Mouse (Mus musculus): ENCODE measurements around the gene Tmco4. TPM values are rescaled to one million over a fixed set of nuclear protein-coding genes. Genes with fewer than 3 reads are reported as not detected.
A peak's percentile ranks its signal among the peaks of the same experiment; 100 is the strongest.

Tmco4 gene
- polyA plus RNA-seq, 1 experiment from 2014 or later, result 5.3 TPM

DNA sequence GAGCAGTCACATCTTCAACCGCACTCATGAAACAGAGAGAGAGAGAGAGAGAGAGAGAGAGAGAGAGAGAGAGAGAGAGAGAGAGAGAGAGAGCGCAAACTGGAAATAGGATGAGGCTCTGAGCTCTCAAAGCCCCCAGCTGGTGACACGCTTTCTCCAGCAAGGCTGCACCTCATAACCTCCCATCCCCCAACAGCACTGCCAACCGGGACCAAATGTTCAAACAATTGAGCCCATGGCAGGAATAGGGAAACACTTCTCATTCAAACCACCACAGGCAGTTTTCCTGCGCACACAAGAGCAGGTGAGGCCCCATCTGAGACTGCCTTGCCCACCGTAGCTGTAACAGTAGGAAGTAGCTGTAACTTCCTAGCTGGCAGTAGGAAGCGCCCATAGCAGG is 31.3 kb upstream of the Tmco4 start:
- Histone ChIP-seq H3K4me2 (ENCODE audit: low read depth, low read length) (no peak overlapping the region), H3K9me3 (ENCODE audit: low read length) (no peaks in the 10 kb centered on the region), H3K27me3 (ENCODE audit: insufficient read depth, low read length) (no peaks in the 10 kb centered on the region), H3K4me3 (ENCODE audit: low read depth, low read length) (no peak overlapping the region), H3K36me3 (replicated peaks; ENCODE audit: insufficient read depth, low read length) (no peaks in the 10 kb centered on the region), H3K27ac (ENCODE audit: low read depth) (no peak overlapping the region), H3K9ac (replicated peaks) (no peak overlapping the region), H3K4me1 (ENCODE audit: insufficient read depth) (peaks cover 5% of the 10 kb centered on the region)
- WGBS (ENCODE audit: insufficient replicate concordance), result 42% methylated on average over 7 of the region's 7 CpGs
- no peak for ATAC-seq
- TF ChIP-seq CTCF (IDR thresholded peaks at IDR 0.05; ENCODE audit: low read depth), result no peak
- TF ChIP-seq EP300 (IDR thresholded peaks at IDR 0.05; ENCODE audit: low read depth), result no peak
- no peak for DNase-seq

DNA sequence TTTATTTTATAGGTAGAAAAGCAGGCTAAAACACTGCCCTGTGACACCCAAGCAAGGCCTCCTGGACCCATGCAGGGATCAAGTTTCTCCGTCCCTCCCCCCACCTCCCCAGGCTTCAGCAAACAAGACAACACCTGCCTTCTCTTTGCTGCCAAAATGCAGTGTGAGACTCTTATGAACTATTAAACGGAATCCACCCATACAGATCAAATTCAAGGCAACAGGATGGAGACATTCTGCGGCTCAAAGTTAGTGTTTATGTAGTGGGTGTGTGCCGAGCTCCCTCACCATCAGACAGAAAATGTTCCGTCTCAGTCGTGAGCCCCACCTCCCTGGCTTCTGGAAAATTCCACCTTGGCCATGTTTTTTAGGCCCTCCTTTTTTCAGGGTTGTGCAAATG is 30.7 kb upstream of the Tmco4 start:
- 54% methylated on average over 6 of the region's 6 CpGs for WGBS (ENCODE audit: insufficient replicate concordance)
- Histone ChIP-seq H3K4me3 (ENCODE audit: low read depth, low read length) (no peak overlapping the region), H3K4me1 (ENCODE audit: insufficient read depth) (peaks cover 5% of the 10 kb centered on the region), H3K27me3 (ENCODE audit: insufficient read depth, low read length) (no peaks in the 10 kb centered on the region), H3K9ac (replicated peaks) (no peak overlapping the region), H3K27ac (ENCODE audit: low read depth) (no peak overlapping the region), H3K36me3 (replicated peaks; ENCODE audit: insufficient read depth, low read length) (no peaks in the 10 kb centered on the region), H3K4me2 (ENCODE audit: low read depth, low read length) (no peak overlapping the region), H3K9me3 (ENCODE audit: low read length) (no peaks in the 10 kb centered on the region)
- TF ChIP-seq CTCF (IDR thresholded peaks at IDR 0.05; ENCODE audit: low read depth) (no peak), EP300 (IDR thresholded peaks at IDR 0.05; ENCODE audit: low read depth) (no peak)
- DNase-seq (no peak), ATAC-seq (no peak)

DNA sequence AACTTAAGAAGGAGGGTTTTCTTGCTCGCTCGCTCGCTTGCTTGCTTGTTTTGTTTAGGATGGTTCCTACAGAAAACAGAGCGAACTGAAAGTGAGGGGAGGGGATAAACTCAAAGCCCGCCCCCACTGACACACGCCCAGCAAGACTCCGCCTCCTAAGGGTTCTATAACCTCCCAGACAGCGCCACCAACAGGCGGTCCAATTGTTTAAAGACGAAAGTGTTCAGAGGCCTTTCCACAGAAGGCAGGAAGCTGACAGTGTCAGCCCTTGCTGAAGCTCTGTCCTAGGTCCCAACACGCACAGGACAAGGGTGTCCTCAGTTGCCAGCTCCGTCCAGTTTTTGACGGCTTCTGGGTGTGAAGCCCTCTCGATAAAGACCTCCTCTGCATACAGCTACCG is 29.0 kb upstream of the Tmco4 start:
- Histone ChIP-seq H3K4me3 (ENCODE audit: low read depth, low read length) (peak overlapping the region; percentile 46), H3K27me3 (ENCODE audit: insufficient read depth, low read length) (no peaks in the 10 kb centered on the region), H3K4me1 (ENCODE audit: insufficient read depth) (peaks cover 5% of the 10 kb centered on the region), H3K36me3 (replicated peaks; ENCODE audit: insufficient read depth, low read length) (no peaks in the 10 kb centered on the region), H3K4me2 (ENCODE audit: low read depth, low read length) (peak overlapping the region; percentile 61), H3K9ac (replicated peaks) (peak overlapping the region; percentile 16; the same call in 1 of the 2 replicates), H3K9me3 (ENCODE audit: low read length) (no peaks in the 10 kb centered on the region), H3K27ac (ENCODE audit: low read depth) (no peak overlapping the region)
- DNase-seq, result peak; percentile 91
- peak; percentile 90 for ATAC-seq
- peak; percentile 81 for TF ChIP-seq CTCF (IDR thresholded peaks at IDR 0.05; ENCODE audit: low read depth)
- no peak for TF ChIP-seq EP300 (IDR thresholded peaks at IDR 0.05; ENCODE audit: low read depth)
- 17% methylated on average over 15 of the region's 15 CpGs for WGBS (ENCODE audit: insufficient replicate concordance)

DNA sequence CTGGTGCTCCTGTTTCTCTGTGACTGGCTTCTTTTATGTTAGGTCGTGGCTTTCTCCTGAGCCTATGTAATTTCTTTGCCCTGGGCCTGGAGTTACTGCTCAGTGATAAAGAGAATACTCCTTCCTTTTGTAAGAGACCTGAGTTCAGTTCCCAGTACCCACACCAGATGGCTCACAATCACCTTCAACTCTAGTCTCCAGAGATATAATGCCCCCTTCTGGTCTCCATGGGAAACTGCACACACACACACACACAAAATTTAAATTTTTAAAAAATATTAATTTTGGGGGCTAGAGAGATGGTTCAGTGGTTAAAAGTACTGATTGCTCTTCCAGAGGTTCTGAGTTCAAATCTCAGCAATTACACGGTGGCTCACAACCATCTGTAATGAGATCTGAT is 24.4 kb upstream of the Tmco4 start:
- no peak for TF ChIP-seq EP300 (IDR thresholded peaks at IDR 0.05; ENCODE audit: low read depth)
- TF ChIP-seq CTCF (IDR thresholded peaks at IDR 0.05; ENCODE audit: low read depth), result no peak
- ATAC-seq (no peak), DNase-seq (no peak)
- Histone ChIP-seq H3K4me2 (ENCODE audit: low read depth, low read length) (no peak overlapping the region), H3K27ac (ENCODE audit: low read depth) (no peak overlapping the region), H3K9ac (replicated peaks) (no peak overlapping the region), H3K27me3 (ENCODE audit: insufficient read depth, low read length) (no peaks in the 10 kb centered on the region), H3K4me3 (ENCODE audit: low read depth, low read length) (no peak overlapping the region), H3K4me1 (ENCODE audit: insufficient read depth) (no peaks in the 10 kb centered on the region), H3K36me3 (replicated peaks; ENCODE audit: insufficient read depth, low read length) (no peaks in the 10 kb centered on the region), H3K9me3 (ENCODE audit: low read length) (peaks cover 3% of the 10 kb centered on the region; the same call in 1 of the 2 replicates)
- 87% methylated on average over 2 of the region's 2 CpGs for WGBS (ENCODE audit: insufficient replicate concordance)

DNA sequence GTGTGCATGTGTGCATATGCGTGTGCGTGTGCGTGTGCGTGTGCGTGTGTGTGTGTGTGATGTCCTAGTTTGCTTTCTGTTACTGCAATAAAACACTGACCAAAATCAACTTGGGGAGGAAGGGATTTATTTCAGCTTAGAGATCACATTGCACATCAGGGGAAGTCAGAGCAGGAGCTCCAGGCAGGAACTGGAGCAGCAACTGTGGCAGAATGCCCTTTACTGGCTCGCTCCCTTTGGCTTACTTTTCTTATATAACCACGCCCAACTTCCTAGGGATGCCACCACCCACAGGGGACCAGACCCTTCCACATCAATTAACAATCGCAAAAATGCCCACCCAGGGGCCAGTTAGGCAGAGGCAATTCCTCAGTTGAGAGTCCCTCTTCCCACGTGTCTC is 14.1 kb upstream of the Tmco4 start:
- no peak overlapping the region for H3K27ac ChIP-seq (ENCODE audit: low read depth)
- whole genome bisulfite sequencing (ENCODE audit: insufficient replicate concordance), result 84% methylated on average over 9 of the region's 9 CpGs
- TF ChIP-seq CTCF (IDR thresholded peaks at IDR 0.05; ENCODE audit: low read depth), result no peak
- no peak for TF ChIP-seq EP300 (IDR thresholded peaks at IDR 0.05; ENCODE audit: low read depth)

DNA sequence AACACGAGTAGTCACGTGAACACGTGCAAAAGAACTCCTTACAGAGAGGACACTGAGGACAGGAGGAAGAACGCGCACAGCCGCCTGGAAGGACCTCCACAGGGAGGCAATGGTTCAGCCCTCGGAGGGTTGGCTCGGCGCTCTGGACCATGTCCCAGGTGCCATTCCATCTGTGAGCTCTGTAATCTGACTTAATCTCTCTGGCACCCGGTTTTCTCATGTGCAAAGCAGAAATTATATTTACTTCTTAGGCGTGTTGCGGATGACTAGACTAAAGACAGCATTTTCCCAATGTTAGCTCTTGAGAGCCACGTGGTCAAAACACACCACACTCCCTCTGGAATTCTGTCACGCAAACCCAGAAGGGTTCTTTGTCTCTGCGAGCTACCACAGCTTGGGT is 13.6 kb upstream of the Tmco4 start:
- no peaks in the 10 kb centered on the region; the same call in 1 of the 2 replicates for H3K4me1 ChIP-seq (ENCODE audit: insufficient read depth)
- no peak for DNase-seq
- no peaks in the 10 kb centered on the region for H3K36me3 ChIP-seq (replicated peaks; ENCODE audit: insufficient read depth, low read length)
- H3K27me3 ChIP-seq (ENCODE audit: insufficient read depth, low read length), result no peaks in the 10 kb centered on the region
- H3K4me2 ChIP-seq (ENCODE audit: low read depth, low read length), result no peak overlapping the region
- no peak for ATAC-seq
- H3K9ac ChIP-seq (replicated peaks), result no peak overlapping the region
- H3K27ac ChIP-seq (ENCODE audit: low read depth), result no peak overlapping the region
- 75% methylated on average over 15 of the region's 15 CpGs for WGBS (ENCODE audit: insufficient replicate concordance)
- TF ChIP-seq EP300 (IDR thresholded peaks at IDR 0.05; ENCODE audit: low read depth) (no peak), CTCF (IDR thresholded peaks at IDR 0.05; ENCODE audit: low read depth) (no peak)
- no peaks in the 10 kb centered on the region for H3K9me3 ChIP-seq (ENCODE audit: low read length)
- no peak overlapping the region for H3K4me3 ChIP-seq (ENCODE audit: low read depth, low read length)

More for the DNA sequence above, 14.1 kb upstream of the Tmco4 start:
- Histone ChIP-seq H3K9me3 (ENCODE audit: low read length) (no peaks in the 10 kb centered on the region), H3K4me1 (ENCODE audit: insufficient read depth) (no peaks in the 10 kb centered on the region; the same call in 1 of the 2 replicates), H3K9ac (replicated peaks) (no peak overlapping the region), H3K36me3 (replicated peaks; ENCODE audit: insufficient read depth, low read length) (no peaks in the 10 kb centered on the region), H3K4me2 (ENCODE audit: low read depth, low read length) (no peak overlapping the region), H3K4me3 (ENCODE audit: low read depth, low read length) (no peak overlapping the region), H3K27me3 (ENCODE audit: insufficient read depth, low read length) (no peaks in the 10 kb centered on the region)
- DNase-seq, result no peak
- ATAC-seq, result no peak

DNA sequence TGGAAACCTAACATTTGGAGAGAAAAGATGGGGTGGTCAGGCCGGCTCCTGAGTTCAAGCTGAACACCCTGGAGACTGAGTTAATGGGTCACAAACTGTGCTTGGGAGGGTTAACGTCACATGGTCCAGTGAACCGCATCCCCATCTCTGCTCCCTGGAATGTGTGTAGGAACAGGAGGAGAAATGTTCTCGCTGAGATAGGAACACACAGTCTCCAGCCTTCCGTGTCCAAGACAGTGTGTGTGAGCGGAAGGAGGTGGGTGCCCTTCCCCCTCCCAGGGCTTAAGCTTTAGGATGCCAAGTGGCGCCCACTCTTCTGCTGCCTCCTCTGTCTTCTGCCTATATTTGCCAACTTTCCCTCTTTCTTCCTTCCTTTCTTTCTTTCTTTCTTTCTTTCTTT is 12.8 kb upstream of the Tmco4 start:
- Histone ChIP-seq H3K27me3 (ENCODE audit: insufficient read depth, low read length) (no peaks in the 10 kb centered on the region), H3K9me3 (ENCODE audit: low read length) (no peaks in the 10 kb centered on the region)

More for the DNA sequence above, 12.8 kb upstream of the Tmco4 start:
- no peak for DNase-seq
- 69% methylated on average over 7 of the region's 7 CpGs for WGBS (ENCODE audit: insufficient replicate concordance)
- Histone ChIP-seq H3K4me2 (ENCODE audit: low read depth, low read length) (no peak overlapping the region), H3K36me3 (replicated peaks; ENCODE audit: insufficient read depth, low read length) (no peaks in the 10 kb centered on the region), H3K9ac (replicated peaks) (no peak overlapping the region), H3K27ac (ENCODE audit: low read depth) (no peak overlapping the region), H3K4me3 (ENCODE audit: low read depth, low read length) (no peak overlapping the region), H3K4me1 (ENCODE audit: insufficient read depth) (no peaks in the 10 kb centered on the region; the same call in 1 of the 2 replicates)
- TF ChIP-seq CTCF (IDR thresholded peaks at IDR 0.05; ENCODE audit: low read depth), result no peak
- TF ChIP-seq EP300 (IDR thresholded peaks at IDR 0.05; ENCODE audit: low read depth), result no peak
- ATAC-seq, result no peak

Data from liver, postnatal 0 days (tissue).